Mouse (Mus musculus): ENCODE measurements around the gene Olfr155.

DNA sequence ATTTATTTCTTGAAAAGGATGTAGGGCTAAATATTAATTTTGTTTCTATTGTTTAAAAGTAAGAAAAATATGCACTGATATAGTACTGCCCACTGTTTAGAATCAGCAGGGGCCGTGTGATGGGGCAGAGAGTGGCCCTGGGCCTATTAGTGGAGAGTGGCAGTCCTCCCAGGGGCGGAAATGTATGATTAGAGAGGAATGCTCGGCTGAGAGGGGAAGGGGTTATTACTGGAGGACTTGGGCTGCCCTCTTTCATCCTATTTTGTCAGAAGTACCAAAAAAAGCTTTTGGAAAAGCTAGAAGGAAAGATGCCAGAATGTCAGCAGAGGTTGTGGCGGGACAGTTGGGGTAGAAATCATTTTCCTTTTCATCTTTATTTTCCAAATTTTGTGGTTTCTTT, 32.8 kb downstream of the Olfr155 start:
- TF ChIP-seq POLR2A (IDR thresholded peaks at IDR 0.05; ENCODE audit: insufficient read depth, low read depth, low read length) (no peak), CTCF (IDR thresholded peaks at IDR 0.05) (no peak), EP300 (IDR thresholded peaks at IDR 0.05; ENCODE audit: insufficient read depth, low read depth, low read length) (no peak)

Measured in heart, adult 2 months (tissue).